Mouse (Mus musculus) embryonic facial prominence, embryonic 12.5 days (tissue): ENCODE results near the gene Jmjd1c. TPM values are rescaled to one million over a fixed set of nuclear protein-coding genes. Genes with fewer than 3 reads are reported as not detected.

Experiments used
- ATAC-seq: fragments of 200-750 bp; cut with Nextera tagmentation; 2 replicates; pipeline ENCODE4 v1.8.0; 2017; ENCODE audit not compliant: insufficient number of reproducible peaks, insufficient read depth, low FRiP score, low TSS enrichment
- H3K27ac ChIP-seq: fragments of 300-500 bp; sonication (generic); 2 replicates; pipeline ENCODE4 v1.5.1; 2016; ENCODE audit warnings: mild to moderate bottlenecking
- H3K27me3 ChIP-seq: fragments of 300-500 bp; sonication (generic); 2 replicates; pipeline ENCODE4 v1.6.1; 2016; ENCODE audit warnings: mild to moderate bottlenecking, moderate library complexity
- H3K36me3 ChIP-seq: fragments of 300-500 bp; sonication (generic); 2 replicates; pipeline ENCODE4 v1.6.1; 2016; ENCODE audit warnings: mild to moderate bottlenecking
- H3K4me1 ChIP-seq: fragments of 300-500 bp; sonication (generic); 2 replicates; pipeline ENCODE4 v1.6.1; 2016
- H3K4me2 ChIP-seq: fragments of 300-500 bp; sonication (generic); replicated peaks from 2 replicates; pipeline ENCODE4 v1.6.1; 2016; ENCODE audit warnings: mild to moderate bottlenecking, moderate library complexity
- H3K4me3 ChIP-seq: fragments of 300-500 bp; sonication (generic); 2 replicates; pipeline ENCODE4 v1.5.1; 2016; ENCODE audit warnings: mild to moderate bottlenecking
- H3K9ac ChIP-seq: fragments of 300-500 bp; sonication (generic); 2 replicates; pipeline ENCODE4 v1.6.1; 2016; ENCODE audit warnings: mild to moderate bottlenecking, moderate library complexity
- H3K9me3 ChIP-seq: fragments of 300-500 bp; sonication (generic); 2 replicates; pipeline ENCODE4 v1.6.1; 2016; ENCODE audit warnings: mild to moderate bottlenecking, moderate library complexity
- WGBS: fragments of 180-500 bp; shearing (Covaris S2); methylation state at CpG from one replicate; pipeline ENCODE4 v1.1.7; 2016; 5-methylcytosine and 5-hydroxymethylcytosine counted together
- polyA plus RNA-seq: library from polyadenylated mRNA; unstranded; fragments of >200 nt; fragmentation: Nextera tagmentation; extraction: Ambion mirVana; gene quantifications from 2 replicates; pipeline ENCODE4 v1.2.1, GENCODE M21; 2016

The Jmjd1c gene
- polyA plus RNA-seq, 1 experiment from 2014 or later = 56.3 TPM

GRCm38 (mm10) chr10:67223942-67224341, 128.0 kb downstream of the Jmjd1c start:
- peaks cover 51% of the 10 kb centered on the region for H3K36me3 ChIP-seq
- no peaks in the 10 kb centered on the region for H3K9me3 ChIP-seq
- H3K9ac ChIP-seq = no peak overlapping the region
- H3K4me3 ChIP-seq = no peak overlapping the region
- no peak overlapping the region for H3K27ac ChIP-seq
- no peaks in the 10 kb centered on the region for H3K4me1 ChIP-seq
- whole genome bisulfite sequencing = 40% methylated on average over 3 of the region's 4 CpGs
- no peak overlapping the region for H3K4me2 ChIP-seq
- no peaks in the 10 kb centered on the region for H3K27me3 ChIP-seq
- ATAC-seq = no peak

- H3K9me3 ChIP-seq = no peaks in the 10 kb centered on the region
- no peak overlapping the region for H3K4me3 ChIP-seq
- no peaks in the 10 kb centered on the region for H3K27me3 ChIP-seq
- H3K9ac ChIP-seq = no peak overlapping the region
- WGBS = 83% methylated on average over 6 of the region's 6 CpGs
- peaks cover 43% of the 10 kb centered on the region for H3K36me3 ChIP-seq
- no peak overlapping the region for H3K27ac ChIP-seq
- no peak for ATAC-seq
- H3K4me1 ChIP-seq = no peaks in the 10 kb centered on the region
- no peak overlapping the region for H3K4me2 ChIP-seq
Observed at GRCm38 (mm10) chr10:67225528-67225927, 129.6 kb downstream of the Jmjd1c start.

GRCm38 (mm10) chr10:67226109-67226508, 130.2 kb downstream of the Jmjd1c start:
- no peaks in the 10 kb centered on the region for H3K9me3 ChIP-seq
- no peak overlapping the region for H3K9ac ChIP-seq
- H3K4me2 ChIP-seq = no peak overlapping the region
- H3K36me3 ChIP-seq = peaks cover 48% of the 10 kb centered on the region
- H3K4me3 ChIP-seq = no peak overlapping the region
- no peaks in the 10 kb centered on the region for H3K4me1 ChIP-seq
- H3K27me3 ChIP-seq = no peaks in the 10 kb centered on the region
- no peak for ATAC-seq
- H3K27ac ChIP-seq = 0 out of 2 replicates have a peak overlapping the region, but pooled peaks have one; percentile 3
- 85% methylated on average over 7 of the region's 7 CpGs for WGBS

GRCm38 (mm10) chr10:67226543-67226942, 130.6 kb downstream of the Jmjd1c start:
- Histone ChIP-seq H3K9me3 (no peaks in the 10 kb centered on the region), H3K4me2 (no peak overlapping the region), H3K4me1 (no peaks in the 10 kb centered on the region), H3K36me3 (peaks cover 49% of the 10 kb centered on the region), H3K9ac (no peak overlapping the region), H3K4me3 (no peak overlapping the region), H3K27me3 (no peaks in the 10 kb centered on the region), H3K27ac (no peak overlapping the region)
- 90% methylated on average over 14 of the region's 14 CpGs for WGBS
- no peak for ATAC-seq

DNA sequence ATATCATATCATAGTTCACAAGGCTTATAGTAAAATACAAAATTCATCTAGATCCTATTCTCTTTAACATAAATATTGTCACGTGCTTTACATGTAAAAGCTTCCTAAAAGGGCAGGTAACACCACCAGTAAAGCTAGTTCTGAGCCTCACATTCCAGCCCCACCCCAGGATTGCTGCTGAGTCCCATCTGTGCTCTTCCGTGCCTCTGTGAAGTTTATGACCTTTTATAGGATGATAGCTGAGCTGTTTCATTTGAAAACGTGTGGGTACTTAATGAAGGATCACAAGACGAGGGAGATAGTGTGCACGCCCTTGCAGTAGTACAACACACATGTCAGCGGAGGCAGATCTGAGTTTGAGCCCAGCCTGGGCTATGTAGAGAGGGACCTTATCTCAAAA, 134.5 kb downstream of the Jmjd1c start:
- H3K36me3 ChIP-seq = peaks cover 63% of the 10 kb centered on the region
- 90% methylated on average over 6 of the region's 6 CpGs for WGBS
- no peak overlapping the region for H3K9ac ChIP-seq
- H3K4me1 ChIP-seq = no peaks in the 10 kb centered on the region
- H3K4me3 ChIP-seq = no peak overlapping the region
- H3K9me3 ChIP-seq = no peaks in the 10 kb centered on the region
- H3K27ac ChIP-seq = no peak overlapping the region
- H3K27me3 ChIP-seq = no peaks in the 10 kb centered on the region
- H3K4me2 ChIP-seq = no peak overlapping the region
- no peak for ATAC-seq

- no peak for ATAC-seq
- 93% methylated on average over 4 of the region's 4 CpGs for WGBS
- no peak overlapping the region for H3K9ac ChIP-seq
Observed at GRCm38 (mm10) chr10:67247145-67247544, 151.2 kb downstream of the Jmjd1c start.

GRCm38 (mm10) chr10:67249486-67249885, 153.6 kb downstream of the Jmjd1c start:
- Histone ChIP-seq H3K9ac (no peak overlapping the region), H3K27ac (no peak overlapping the region), H3K27me3 (no peaks in the 10 kb centered on the region), H3K9me3 (no peaks in the 10 kb centered on the region), H3K4me2 (no peak overlapping the region), H3K4me3 (no peak overlapping the region), H3K36me3 (peaks cover 72% of the 10 kb centered on the region), H3K4me1 (no peaks in the 10 kb centered on the region)
- no peak for ATAC-seq
- WGBS = 83% methylated on average over 2 of the region's 2 CpGs

More at GRCm38 (mm10) chr10:67247145-67247544, 151.2 kb downstream of the Jmjd1c start:
- Histone ChIP-seq H3K27me3 (no peaks in the 10 kb centered on the region), H3K36me3 (peaks cover 73% of the 10 kb centered on the region), H3K4me1 (no peaks in the 10 kb centered on the region), H3K27ac (no peak overlapping the region), H3K9me3 (no peaks in the 10 kb centered on the region), H3K4me2 (no peak overlapping the region), H3K4me3 (no peak overlapping the region)

DNA sequence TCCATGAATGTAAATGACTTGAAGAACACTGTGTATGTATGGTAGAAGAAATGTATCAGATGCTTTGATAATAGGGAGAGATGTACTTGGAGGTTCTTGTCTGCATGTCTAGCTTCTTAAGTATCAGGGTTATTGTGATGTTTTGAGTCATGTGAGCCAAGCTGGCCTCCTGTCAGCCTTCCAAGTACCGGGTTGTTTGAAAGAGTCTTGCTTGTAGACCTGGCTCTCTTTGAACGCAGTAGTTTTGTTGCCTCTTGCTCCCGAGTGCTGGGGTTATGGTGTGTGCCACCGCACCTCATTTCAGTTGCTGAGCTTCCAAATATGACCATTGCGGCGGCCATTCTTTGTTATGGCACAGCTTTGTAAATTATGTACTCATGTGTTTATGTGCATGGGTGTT, 154.9 kb downstream of the Jmjd1c start:
- H3K27ac ChIP-seq = no peak overlapping the region
- H3K9me3 ChIP-seq = no peaks in the 10 kb centered on the region
- H3K4me3 ChIP-seq = no peak overlapping the region
- 92% methylated on average over 6 of the region's 6 CpGs for WGBS
- H3K36me3 ChIP-seq = peaks cover 74% of the 10 kb centered on the region
- H3K4me1 ChIP-seq = no peaks in the 10 kb centered on the region
- no peak overlapping the region for H3K9ac ChIP-seq
- ATAC-seq = no peak
- H3K27me3 ChIP-seq = no peaks in the 10 kb centered on the region
- no peak overlapping the region for H3K4me2 ChIP-seq

DNA sequence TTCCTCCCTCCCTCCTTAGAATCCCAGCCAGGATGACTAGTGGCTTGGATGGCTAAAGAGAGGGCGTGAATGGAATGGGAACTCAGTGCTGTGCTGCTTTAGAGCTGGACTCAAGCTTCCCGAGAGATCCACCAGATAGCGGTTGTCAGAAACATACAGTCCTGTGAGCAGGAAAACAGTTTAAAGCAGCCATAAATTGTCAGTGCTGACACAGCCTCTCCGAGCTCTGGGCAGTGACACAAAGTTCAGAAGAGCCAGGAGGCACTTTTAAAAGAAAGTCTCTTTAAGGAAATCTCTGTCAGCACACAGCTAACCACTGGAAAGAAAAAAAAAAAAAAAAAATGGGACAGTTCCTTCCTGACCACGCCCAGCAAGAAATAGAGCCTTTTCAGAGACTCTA, 156.4 kb downstream of the Jmjd1c start:
- Histone ChIP-seq H3K9ac (no peak overlapping the region), H3K4me3 (no peak overlapping the region), H3K36me3 (peaks cover 71% of the 10 kb centered on the region), H3K27ac (no peak overlapping the region), H3K4me2 (no peak overlapping the region), H3K4me1 (no peaks in the 10 kb centered on the region), H3K9me3 (no peaks in the 10 kb centered on the region), H3K27me3 (no peaks in the 10 kb centered on the region)
- WGBS = 88% methylated on average over 5 of the region's 5 CpGs
- ATAC-seq = no peak

DNA sequence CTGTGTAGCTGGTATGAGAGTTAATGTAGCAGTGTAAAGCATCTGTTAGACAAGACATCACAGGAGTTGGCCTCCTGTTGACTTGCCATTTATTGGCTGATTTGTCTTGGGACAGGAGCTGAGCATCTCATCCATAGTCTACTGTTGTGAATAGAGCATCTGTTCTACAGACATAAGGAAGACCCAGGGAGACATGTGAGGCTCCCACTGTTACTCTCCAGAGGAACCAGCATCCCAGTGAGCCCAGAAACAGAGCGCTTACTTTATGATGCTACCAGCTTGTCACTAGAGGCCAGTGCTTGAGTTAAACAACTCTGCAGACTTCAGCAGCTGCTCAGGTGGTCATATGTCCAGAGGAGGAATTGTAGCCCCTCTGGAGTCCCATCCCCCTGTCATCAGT, 157.2 kb downstream of the Jmjd1c start:
- no peaks in the 10 kb centered on the region for H3K27me3 ChIP-seq
- no peak overlapping the region for H3K27ac ChIP-seq
- 88% methylated on average over 1 of the region's 1 CpGs for WGBS
- H3K4me1 ChIP-seq = no peaks in the 10 kb centered on the region
- no peak for ATAC-seq
- peaks cover 69% of the 10 kb centered on the region for H3K36me3 ChIP-seq
- H3K9ac ChIP-seq = no peak overlapping the region
- no peak overlapping the region for H3K4me3 ChIP-seq
- H3K9me3 ChIP-seq = no peaks in the 10 kb centered on the region
- H3K4me2 ChIP-seq = no peak overlapping the region

DNA sequence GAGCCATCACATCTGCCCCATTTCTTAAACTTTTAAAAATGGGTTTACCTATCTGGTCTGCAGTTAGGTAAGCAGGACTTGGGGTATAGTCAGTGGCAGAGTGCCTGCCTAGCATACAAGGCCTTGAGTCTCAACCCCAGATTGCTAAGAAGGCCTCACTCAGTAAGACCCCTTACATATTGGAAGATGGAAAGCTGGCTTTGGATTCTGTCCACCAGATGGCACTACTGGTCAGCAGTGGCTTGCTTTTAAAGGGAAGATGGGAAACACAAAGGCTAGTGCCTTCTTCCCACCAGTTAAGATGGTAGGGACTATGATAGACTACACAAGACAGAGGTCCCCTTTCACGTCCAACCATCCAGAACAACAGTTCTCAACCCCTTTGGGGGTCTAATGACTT, 168.9 kb downstream of the Jmjd1c start:
- no peak overlapping the region for H3K27ac ChIP-seq
- WGBS = 48% methylated on average over 1 of the region's 1 CpGs
- no peaks in the 10 kb centered on the region for H3K27me3 ChIP-seq
- H3K9me3 ChIP-seq = no peaks in the 10 kb centered on the region
- H3K9ac ChIP-seq = no peak overlapping the region
- no peak for ATAC-seq
- H3K36me3 ChIP-seq = peaks cover 29% of the 10 kb centered on the region
- no peaks in the 10 kb centered on the region for H3K4me1 ChIP-seq
- no peak overlapping the region for H3K4me3 ChIP-seq
- no peak overlapping the region for H3K4me2 ChIP-seq

- Histone ChIP-seq H3K9ac (no peak overlapping the region), H3K4me1 (no peaks in the 10 kb centered on the region), H3K9me3 (no peaks in the 10 kb centered on the region), H3K4me3 (no peak overlapping the region), H3K4me2 (no peak overlapping the region), H3K27me3 (no peaks in the 10 kb centered on the region), H3K27ac (no peak overlapping the region), H3K36me3 (peaks cover 18% of the 10 kb centered on the region)
- no peak for ATAC-seq
Observed at GRCm38 (mm10) chr10:67275916-67276315, 180.0 kb downstream of the Jmjd1c start.

DNA sequence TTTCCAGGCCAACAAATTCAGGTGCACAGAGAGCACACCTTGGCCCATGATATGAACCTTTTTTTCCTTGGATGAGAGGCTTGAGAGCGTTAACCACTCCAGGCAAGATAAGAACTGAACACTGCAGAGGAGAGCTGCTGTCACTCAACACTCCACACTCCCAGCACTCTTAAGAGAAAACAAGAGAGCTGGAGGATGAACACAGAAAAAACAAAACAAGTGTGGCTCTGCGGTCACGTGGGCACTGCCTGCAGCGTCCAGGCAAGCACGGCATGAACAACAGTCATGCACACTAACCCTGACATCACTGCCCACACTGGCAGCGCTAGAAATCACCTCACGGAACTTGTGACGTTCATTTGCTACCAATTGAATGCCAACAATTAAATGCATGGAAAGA, 185.9 kb downstream of the Jmjd1c start:
- H3K36me3 ChIP-seq = no peaks in the 10 kb centered on the region
- no peak for ATAC-seq

More for the DNA sequence above, 185.9 kb downstream of the Jmjd1c start:
- H3K4me2 ChIP-seq = no peak overlapping the region
- WGBS = 83% methylated on average over 8 of the region's 8 CpGs
- no peaks in the 10 kb centered on the region for H3K27me3 ChIP-seq
- H3K9ac ChIP-seq = no peak overlapping the region
- H3K4me1 ChIP-seq = peaks cover 11% of the 10 kb centered on the region
- H3K9me3 ChIP-seq = no peaks in the 10 kb centered on the region
- H3K4me3 ChIP-seq = no peak overlapping the region
- H3K27ac ChIP-seq = no peak overlapping the region
